Mouse (Mus musculus): Measurements from ENCODE around the gene Ppp1r15a.

- TF ChIP-seq CTCF (IDR thresholded peaks at IDR 0.05; ENCODE audit: extremely low read depth, insufficient read length, insufficient replicate concordance, low read depth, low read length) (peak; percentile 87), POLR2A (IDR thresholded peaks at IDR 0.05; ENCODE audit: low read depth, low read length) (no peak)
Measured at GRCm38 (mm10) chr7:45555787-45556186, 29.7 kb upstream of the Ppp1r15a start.
